Mouse (Mus musculus): ENCODE data around the gene Cgnl1.

- TF ChIP-seq CTCF (IDR thresholded peaks at IDR 0.05; ENCODE audit: control insufficient read depth, insufficient read depth, insufficient replicate concordance, low read depth, low read length) (no peak), POLR2A (IDR thresholded peaks at IDR 0.05; ENCODE audit: control insufficient read depth, low read depth, low read length) (no peak)
Observed at GRCm38 (mm10) chr9:71816121-71816520, 44.7 kb upstream of the Cgnl1 start.

Measured in testis, adult 2 months (tissue).